Mouse (Mus musculus) brown adipose tissue, adult 24 weeks (tissue): Measurements from ENCODE around the gene Cyb5b. TPM values are rescaled to one million over a fixed set of nuclear protein-coding genes. Genes with fewer than 3 reads are reported as not detected.
"Not testable (repeated sequence)": the region's sequence is repeated elsewhere in the genome, so short reads cannot be mapped to it uniquely, and the experiment has no call there.

Source experiments
- H3K27ac ChIP-seq: fragments of 200-500 bp; replicated peaks from 2 replicates; pipeline ENCODE4 v1.5.1; 2012; ENCODE audit warnings: low read depth, mild to moderate bottlenecking, low read length
- H3K4me1 ChIP-seq: fragments of 200-500 bp; 2 replicates; pipeline ENCODE4 v1.6.1; 2012; ENCODE audit warnings: low read length, mixed read lengths; ENCODE audit not compliant: control insufficient read depth, insufficient read depth, insufficient read length
- H3K4me3 ChIP-seq: fragments of 200-500 bp; 2 replicates; pipeline ENCODE4 v1.5.1; 2012; ENCODE audit warnings: low read depth, mild to moderate bottlenecking, low read length, moderate library complexity; ENCODE audit not compliant: insufficient read depth
- polyA plus RNA-seq: library from polyadenylated mRNA; stranded (reverse); fragments of >200 nt; gene quantifications from 2 replicates; pipeline ENCODE4 v1.2.4, GENCODE M21; 2012; ENCODE audit not compliant: missing spikeins, insufficient read depth, insufficient read length

Cyb5b gene
- polyA plus RNA-seq: 177 and 294 TPM in 2 replicates

GRCm38 (mm10) chr8:107150404-107151157, at the start of gene Cyb5b:
Cyb5b (plus strand) TSS chr8:107150640.
- Histone ChIP-seq H3K4me1 (peaks cover 11% of the 10 kb centered on the region), H3K27ac (peak within 1 kb of the TSS; percentile 96), H3K4me3 (peak within 1 kb of the TSS; percentile 95)

DNA sequence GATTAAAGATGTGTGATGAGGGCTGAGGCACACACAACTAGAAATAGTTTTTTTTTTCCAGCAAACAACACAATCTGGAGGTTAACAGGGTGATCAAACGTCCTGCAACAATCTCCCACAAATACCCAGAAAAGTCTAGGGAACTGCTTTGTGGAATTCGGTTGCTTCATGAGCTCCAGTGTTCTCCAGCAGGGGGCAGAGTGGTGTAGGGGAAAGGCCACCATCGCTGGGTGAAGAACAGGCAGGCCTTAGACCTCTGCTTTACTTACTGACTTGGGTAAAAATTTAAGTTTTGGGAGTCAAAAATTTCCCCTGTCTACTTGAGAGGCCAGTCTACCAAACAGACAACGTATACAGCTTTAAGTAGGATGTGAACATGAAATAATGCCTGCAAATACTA, 45.9 kb upstream of the Cyb5b start:
- Histone ChIP-seq H3K27ac (no peak overlapping the region), H3K4me1 (no peaks in the 10 kb centered on the region)

GRCm38 (mm10) chr8:107108089-107108488, 42.4 kb upstream of the Cyb5b start:
- not testable (repeated sequence) for H3K27ac ChIP-seq, H3K4me1 ChIP-seq, H3K4me3 ChIP-seq

More for the DNA sequence above, 45.9 kb upstream of the Cyb5b start:
- H3K4me3 ChIP-seq: no peak overlapping the region

DNA sequence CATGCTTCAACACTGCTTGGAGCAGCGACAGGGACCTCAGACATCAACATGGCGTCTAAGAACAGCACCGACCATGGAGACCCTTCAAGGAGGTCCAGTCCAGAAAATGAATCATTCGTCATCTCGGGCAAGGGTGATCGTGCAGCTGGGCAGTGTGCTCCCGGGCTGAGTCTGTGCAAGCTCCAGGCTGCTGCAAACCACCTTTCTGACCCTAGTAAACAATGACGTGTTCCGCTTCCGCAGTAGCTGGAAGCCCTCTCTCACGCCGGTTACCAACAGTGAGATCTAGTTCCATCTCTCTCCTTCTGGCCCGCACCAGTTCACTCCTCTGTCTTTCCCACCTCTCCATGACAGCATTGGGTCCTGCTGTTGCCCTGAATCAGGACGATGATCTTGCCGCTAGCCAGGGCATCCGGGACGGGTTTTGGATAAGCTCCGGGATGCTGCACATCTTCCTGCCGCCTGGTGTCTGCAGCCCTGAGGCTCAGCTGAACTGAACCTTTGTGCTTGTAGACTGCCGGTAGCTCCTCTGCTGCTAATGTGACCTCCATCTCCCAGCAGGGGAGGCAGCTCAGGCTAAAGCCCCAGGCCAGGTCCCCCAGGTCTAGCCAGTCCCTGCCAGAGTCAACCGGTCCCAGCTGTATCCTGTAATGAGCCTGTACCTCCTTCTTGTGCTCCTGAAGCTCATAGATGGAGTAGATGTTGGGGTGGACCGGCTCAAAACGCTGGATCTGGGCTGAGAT, 41.3 kb upstream of the Cyb5b start:
- 0 out of 2 replicates have a peak overlapping the region, but pooled peaks have one; percentile 19 for H3K4me3 ChIP-seq
- H3K27ac ChIP-seq: no peak overlapping the region

GRCm38 (mm10) chr8:107109816-107110435, 40.5 kb upstream of the Cyb5b start:
- Histone ChIP-seq H3K4me3 (no peak overlapping the region), H3K4me1 (0 out of 2 replicates have a peak, but pooled peaks cover 2% of the 10 kb centered on the region), H3K27ac (no peak overlapping the region)

More for the DNA sequence above, 41.3 kb upstream of the Cyb5b start:
- H3K4me1 ChIP-seq: no peaks in the 10 kb centered on the region

DNA sequence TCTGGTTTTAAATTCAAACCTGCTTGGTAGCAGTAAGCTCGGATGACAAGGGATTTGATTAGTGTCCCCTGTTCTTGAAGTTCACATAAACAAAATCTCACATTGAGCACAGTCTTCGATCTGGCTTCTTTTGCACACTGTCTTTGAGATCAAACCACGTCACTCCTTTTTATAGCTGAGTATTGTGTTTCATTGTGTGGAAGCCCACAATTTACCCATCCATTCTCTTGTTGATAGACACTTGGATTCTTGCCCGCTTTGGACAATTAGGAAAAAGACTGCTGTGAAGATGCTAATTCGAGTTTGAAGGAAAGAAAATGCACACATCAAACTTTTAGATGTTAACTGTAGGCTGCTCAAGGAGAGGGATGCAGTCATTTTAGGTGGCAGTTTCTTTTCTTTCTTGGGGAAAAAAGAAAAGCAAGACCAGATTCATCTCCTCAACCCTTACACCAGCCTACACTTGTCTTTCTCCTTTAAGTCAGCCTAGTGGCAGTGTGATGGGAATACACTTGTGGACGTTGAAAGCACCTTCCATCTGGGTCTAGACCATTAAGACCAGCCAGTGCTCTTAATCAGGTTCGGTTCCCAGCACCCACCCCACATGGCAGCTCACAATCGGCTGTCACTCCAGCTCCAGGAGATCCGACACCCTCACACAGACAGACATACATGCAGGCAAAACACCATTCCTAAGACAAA, 39.7 kb upstream of the Cyb5b start:
- H3K27ac ChIP-seq: no peak overlapping the region
- 0 out of 2 replicates have a peak, but pooled peaks cover 3% of the 10 kb centered on the region for H3K4me1 ChIP-seq
- H3K4me3 ChIP-seq: no peak overlapping the region

DNA sequence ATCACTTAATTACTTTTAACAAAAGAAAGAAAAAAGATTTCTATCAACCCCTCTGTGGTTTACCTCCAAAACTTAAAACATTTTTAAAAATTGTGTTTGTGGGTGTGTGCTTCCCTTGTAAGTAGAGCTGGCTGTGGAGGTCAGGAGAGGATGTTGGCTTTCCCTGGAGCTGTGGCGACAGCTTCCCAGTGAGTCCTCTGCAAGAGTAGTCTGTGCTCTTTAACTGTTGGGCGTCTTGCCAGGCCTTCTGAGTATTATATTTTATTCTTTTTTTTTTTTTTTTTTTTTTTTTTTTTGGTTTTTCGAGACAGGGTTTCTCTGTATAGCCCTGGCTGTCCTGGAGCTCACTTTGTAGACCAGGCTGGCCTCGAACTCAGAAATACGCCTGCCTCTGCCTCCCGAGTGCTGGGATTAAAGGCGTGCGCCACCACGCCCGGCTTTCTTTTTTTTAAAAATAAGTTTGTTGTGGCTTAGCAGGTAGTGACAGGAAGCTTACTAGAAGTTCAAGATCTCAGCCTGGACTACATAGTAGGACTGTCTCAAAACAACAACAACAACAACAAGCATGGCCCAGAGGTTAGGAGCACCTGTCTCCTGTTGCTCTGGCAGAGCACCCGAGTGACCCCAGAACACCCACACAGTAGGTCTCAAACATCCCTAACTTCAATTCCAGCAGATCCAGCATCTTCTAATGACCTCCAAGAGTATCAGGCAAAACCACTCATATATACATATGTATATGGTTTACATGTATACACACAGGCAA, 38.9 kb upstream of the Cyb5b start:
- Histone ChIP-seq H3K4me1 (0 out of 2 replicates have a peak, but pooled peaks cover 3% of the 10 kb centered on the region), H3K4me3 (no peak overlapping the region), H3K27ac (no peak overlapping the region)

GRCm38 (mm10) chr8:107113209-107113608, 37.2 kb upstream of the Cyb5b start:
- Histone ChIP-seq H3K27ac (no peak overlapping the region), H3K4me1 (0 out of 2 replicates have a peak, but pooled peaks cover 3% of the 10 kb centered on the region), H3K4me3 (no peak overlapping the region)

- Histone ChIP-seq H3K4me1 (peaks cover 7% of the 10 kb centered on the region; the same call in 1 of the 2 replicates), H3K27ac (peak overlapping the region; percentile 16), H3K4me3 (peak overlapping the region; percentile 7)
Measured at GRCm38 (mm10) chr8:107114150-107115007, 36.1 kb upstream of the Cyb5b start.

GRCm38 (mm10) chr8:107115008-107115320, 35.5 kb upstream of the Cyb5b start:
- H3K27ac ChIP-seq: peak overlapping the region; percentile 16
- peak overlapping the region; percentile 7 for H3K4me3 ChIP-seq

DNA sequence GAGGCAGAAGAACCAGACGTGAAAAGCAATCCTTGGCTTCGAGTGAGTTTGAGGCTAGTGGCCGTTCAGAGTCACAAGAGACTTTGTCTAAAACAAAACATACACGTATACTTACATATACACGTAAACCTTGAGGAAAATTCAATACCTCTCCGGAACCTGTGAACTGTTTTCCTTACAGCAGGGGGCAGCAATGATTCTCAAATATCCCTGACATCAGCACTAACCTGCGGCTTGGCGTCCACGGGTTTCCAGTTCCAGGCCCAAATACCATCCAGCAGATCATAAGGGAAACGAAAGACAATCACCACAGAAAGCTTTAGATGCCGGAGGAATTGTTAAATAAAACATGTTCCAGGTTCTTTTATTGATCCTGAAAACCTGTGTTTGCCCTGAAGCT, 34.4 kb upstream of the Cyb5b start:
- H3K4me1 ChIP-seq: peaks cover 10% of the 10 kb centered on the region; the same call in 1 of the 2 replicates
- H3K27ac ChIP-seq: no peak overlapping the region
- no peak overlapping the region for H3K4me3 ChIP-seq

More at GRCm38 (mm10) chr8:107115008-107115320, 35.5 kb upstream of the Cyb5b start:
- H3K4me1 ChIP-seq: peaks cover 10% of the 10 kb centered on the region; the same call in 1 of the 2 replicates

- no peak overlapping the region for H3K27ac ChIP-seq
- H3K4me3 ChIP-seq: no peak overlapping the region
- peaks cover 10% of the 10 kb centered on the region; the same call in 1 of the 2 replicates for H3K4me1 ChIP-seq
Measured at GRCm38 (mm10) chr8:107117019-107117418, 33.4 kb upstream of the Cyb5b start.

- no peak overlapping the region for H3K4me3 ChIP-seq
- H3K27ac ChIP-seq: peak overlapping the region; percentile 5; the same call in 1 of the 2 replicates
- H3K4me1 ChIP-seq: peaks cover 10% of the 10 kb centered on the region; the same call in 1 of the 2 replicates
Measured at GRCm38 (mm10) chr8:107118803-107119233, 31.6 kb upstream of the Cyb5b start.
